Mouse (Mus musculus) cerebellum, adult 2 months (tissue): ENCODE data around the gene Trpm8.

Experiments used
- CTCF ChIP-seq: fragments of 200-500 bp; IDR thresholded peaks from 2 replicates; pipeline ENCODE4 v1.5.1; 2011; ENCODE audit warnings: low read depth, mild to moderate bottlenecking, control low read depth, low read length, moderate library complexity, borderline replicate concordance; ENCODE audit not compliant: insufficient read depth
- POLR2A ChIP-seq: fragments of 200-500 bp; IDR thresholded peaks from 2 replicates; pipeline ENCODE4 v1.6.1; 2011; ENCODE audit warnings: low read length, control low read depth, borderline replicate concordance; ENCODE audit not compliant: insufficient read depth

DNA sequence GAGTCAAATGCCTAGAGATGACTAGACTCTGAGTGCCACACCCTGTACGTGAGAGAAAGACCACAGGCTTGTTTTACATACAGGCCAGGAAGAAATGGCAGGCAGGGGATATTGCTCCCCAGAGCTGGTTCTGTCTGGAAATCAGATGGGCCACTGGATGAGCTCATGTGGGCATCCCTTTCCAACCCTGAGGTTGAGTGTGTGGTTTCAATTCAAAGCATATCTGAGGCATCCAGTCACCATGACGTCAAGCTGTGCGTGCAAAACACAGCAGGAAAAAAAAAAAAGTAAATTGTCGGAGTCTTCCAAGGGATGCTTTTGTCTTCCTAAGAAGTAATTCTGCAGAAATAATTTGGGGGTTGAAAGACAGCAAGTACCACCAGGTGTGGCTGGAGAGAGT is 83.6 kb downstream of the Trpm8 start:
- no peak for TF ChIP-seq CTCF
- TF ChIP-seq POLR2A, result no peak
